Mouse (Mus musculus) layer of hippocampus, adult 8-10 months (tissue): Measurements from ENCODE around the gene Gm3173. TPM values are rescaled to one million over a fixed set of nuclear protein-coding genes. Genes with fewer than 3 reads are reported as not detected.
"Not testable (repeated sequence)": the region's sequence is repeated elsewhere in the genome, so short reads cannot be mapped to it uniquely, and the experiment has no call there.

Source experiments
- DNase-seq, 2 experiments: peaks; one replicate each; pipeline ENCODE4 v3.0.0; 2022; ENCODE audit warnings: low spot score in 2 of 2
- total RNA-seq, 4 experiments: library from RNA; stranded (reverse); gene quantifications; 2 replicates each; pipeline ENCODE4 v1.2.4; 2022

Gm3173 gene
- total RNA-seq: 1 to 10 TPM in 2 of 4 experiments, not detected in 2; 2.8 to 8.4 TPM

GRCm38 (mm10) chr14:4430692-4431091 is at the start of gene Gm3173:
Gene Gm3173 (plus strand): TSS chr14:4430992.
- not testable (repeated sequence) for DNase-seq

GRCm38 (mm10) chr14:4385606-4386005 is 45.2 kb upstream of the Gm3173 start:
- not testable (repeated sequence) for DNase-seq

GRCm38 (mm10) chr14:4392841-4393530 is 37.8 kb upstream of the Gm3173 start:
- not testable (repeated sequence) for DNase-seq

GRCm38 (mm10) chr14:4397226-4397625 is 33.6 kb upstream of the Gm3173 start, which contains the start of gene Gm3159:
Gene Gm3159 (plus strand): TSS chr14:4397526.
- not testable (repeated sequence) for DNase-seq

GRCm38 (mm10) chr14:4398624-4399023 is 32.2 kb upstream of the Gm3173 start:
- DNase-seq: not testable (repeated sequence)

GRCm38 (mm10) chr14:4400115-4400789 is 30.5 kb upstream of the Gm3173 start:
- not testable (repeated sequence) for DNase-seq

- not testable (repeated sequence) for DNase-seq
These were observed 29.5 kb upstream of the Gm3173 start for GRCm38 (mm10) chr14:4401245-4401644.

- not testable (repeated sequence) for DNase-seq
These were observed 27.0 kb upstream of the Gm3173 start for GRCm38 (mm10) chr14:4403840-4404239.

GRCm38 (mm10) chr14:4409939-4410338 is 20.9 kb upstream of the Gm3173 start:
- DNase-seq: not testable (repeated sequence)

GRCm38 (mm10) chr14:4414965-4415835 is 15.6 kb upstream of the Gm3173 start, which contains the start of gene Gm3164:
Gene Gm3164 (plus strand): TSS chr14:4415448.
- not testable (repeated sequence) for DNase-seq

GRCm38 (mm10) chr14:4481445-4481844 is 50.7 kb downstream of the Gm3173 start, which contains the start of gene Gm3182:
Gene Gm3182 (plus strand): TSS chr14:4481745.
- DNase-seq: not testable (repeated sequence)

GRCm38 (mm10) chr14:4499425-4499824 is 68.6 kb downstream of the Gm3173 start:
- not testable (repeated sequence) for DNase-seq

- not testable (repeated sequence) for DNase-seq
These were observed 124.3 kb downstream of the Gm3173 start, which contains the start of gene Gm3047 for GRCm38 (mm10) chr14:4555105-4555504. Gene Gm3047 (plus strand): TSS chr14:4555405.

Other genes starting within 250 kb of the Gm3173 start
- gene Gm2974, start 248.4 kb upstream of the Gm3173 start, total RNA-seq: 1 to 10 TPM; 1.0 to 1.5 (median 1.1) TPM
- not detected for gene Gm3138, start 181.4 kb upstream of the Gm3173 start, total RNA-seq
- not detected for gene Gm3149, start 113.7 kb upstream of the Gm3173 start, total RNA-seq
- 1 to 10 TPM in 3 of 4 experiments, under 1 TPM in 1; 0.83 to 1.7 (median 1.5) TPM for gene 2610042L04Rik, start 96.2 kb upstream of the Gm3173 start, total RNA-seq
- not detected for gene Gm3159, start 33.5 kb upstream of the Gm3173 start, total RNA-seq
- 1 to 10 TPM in 1 of 4 experiments, under 1 TPM in 2, not detected in 1; 0.67 to 1.8 (median 0.79) TPM for gene Gm3164, start 15.5 kb upstream of the Gm3173 start, total RNA-seq
- under 1 TPM in 2 of 4 experiments, not detected in 2; 0.32 to 0.43 TPM for gene Gm3182, start 50.8 kb downstream of the Gm3173 start, total RNA-seq
- gene Gm3047, start 124.4 kb downstream of the Gm3173 start, total RNA-seq: not detected
- under 1 TPM in 3 of 4 experiments, not detected in 1; 0.39 to 0.70 (median 0.50) TPM for gene Gm8159, start 201.4 kb downstream of the Gm3173 start, total RNA-seq
- under 1 TPM in 1 of 4 experiments, not detected in 3; 0.54 TPM for gene Gm3239, start 233.2 kb downstream of the Gm3173 start, total RNA-seq